Mouse (Mus musculus) heart, postnatal 0 days (tissue): ENCODE results near the gene Tbc1d21. TPM values are rescaled to one million over a fixed set of nuclear protein-coding genes. Genes with fewer than 3 reads are reported as not detected.

Source experiments
- ATAC-seq: fragments of 200-750 bp; cut with Nextera tagmentation; 2 replicates; pipeline ENCODE4 v1.8.0; 2017; ENCODE audit warnings: low read depth, moderate number of reproducible peaks, moderate library complexity; ENCODE audit not compliant: insufficient read depth
- DNase-seq: peaks from one replicate; pipeline ENCODE4 v3.0.0-alpha.2; 2016; ENCODE audit warnings: low spot score
- H3K27ac ChIP-seq: fragments of 300-500 bp; sonication (generic); 2 replicates; pipeline ENCODE4 v1.5.1; 2014; ENCODE audit warnings: low read depth, mild to moderate bottlenecking
- H3K27me3 ChIP-seq: fragments of 300-500 bp; sonication (generic); 2 replicates; pipeline ENCODE4 v1.6.1; 2014; ENCODE audit warnings: low read length, mixed read lengths; ENCODE audit not compliant: control insufficient read depth, insufficient read depth
- H3K36me3 ChIP-seq: fragments of 300-500 bp; sonication (generic); replicated peaks from 2 replicates; pipeline ENCODE4 v1.6.1; 2014; ENCODE audit warnings: low read length, mixed read lengths; ENCODE audit not compliant: control insufficient read depth, insufficient read depth
- H3K4me1 ChIP-seq: fragments of 300-500 bp; sonication (generic); 2 replicates; pipeline ENCODE4 v1.6.1; 2014; ENCODE audit warnings: antibody characterized with exemption; ENCODE audit not compliant: control insufficient read depth, insufficient read depth
- H3K4me2 ChIP-seq: fragments of 300-500 bp; sonication (generic); 2 replicates; pipeline ENCODE4 v1.6.1; 2014; ENCODE audit warnings: low read depth, mild to moderate bottlenecking, low read length, moderate library complexity
- H3K4me3 ChIP-seq: fragments of 300-500 bp; sonication (generic); 2 replicates; pipeline ENCODE4 v1.5.1; 2014; ENCODE audit warnings: low read depth, low read length
- H3K9ac ChIP-seq: fragments of 300-500 bp; sonication (generic); replicated peaks from 2 replicates; pipeline ENCODE4 v1.6.1; 2014; ENCODE audit warnings: low read depth, low read length, mixed read lengths
- H3K9me3 ChIP-seq: fragments of 300-500 bp; sonication (generic); replicated peaks from 2 replicates; pipeline ENCODE4 v1.6.1; 2016; ENCODE audit warnings: low read length; ENCODE audit not compliant: control insufficient read depth
- CTCF ChIP-seq: IDR thresholded peaks from 2 replicates; pipeline ENCODE4 v1.5.1; 2016; ENCODE audit warnings: antibody characterized with exemption, control low read depth, low read depth
- EP300 ChIP-seq: IDR thresholded peaks from 2 replicates; pipeline ENCODE4 v1.6.1; 2016; ENCODE audit warnings: antibody characterized with exemption, low read depth
- WGBS: fragments of 180-500 bp; shearing (Covaris S2); extraction: QIAGEN DNeasy Blood & Tissue Kit; methylation state at CpG from one replicate; pipeline ENCODE4 v1.1.7; 2014; 5-methylcytosine and 5-hydroxymethylcytosine counted together
- polyA plus RNA-seq: library from polyadenylated mRNA; unstranded; fragments of >200 nt; fragmentation: Nextera tagmentation; extraction: Ambion mirVana; gene quantifications from 2 replicates; pipeline ENCODE4 v1.2.1, GENCODE M21; 2015
- total RNA-seq: library from RNA; depleted of rRNA; stranded (reverse); fragments of >200 nt; gene quantifications from 2 replicates; pipeline ENCODE4 v1.2.3, GENCODE M21; 2014; ENCODE audit warnings: low replicate concordance

Tbc1d21 gene
- total and polyA plus RNA-seq, 2 experiments from 2014 or later = not detected

- no peak overlapping the region for H3K9ac ChIP-seq
- no peaks in the 10 kb centered on the region for H3K4me1 ChIP-seq
- TF ChIP-seq EP300 = no peak
- TF ChIP-seq CTCF = no peak
- no peaks in the 10 kb centered on the region for H3K9me3 ChIP-seq
- no peak overlapping the region for H3K4me2 ChIP-seq
- H3K36me3 ChIP-seq = no peaks in the 10 kb centered on the region
- ATAC-seq (no peak), DNase-seq (no peak)
- 32% methylated on average over 6 of the region's 6 CpGs for WGBS
- H3K27me3 ChIP-seq = no peaks in the 10 kb centered on the region
- no peak overlapping the region for H3K27ac ChIP-seq
- H3K4me3 ChIP-seq = no peak overlapping the region
Observed at GRCm38 (mm10) chr9:58355262-58356050, 14.8 kb downstream of the Tbc1d21 start.

DNA sequence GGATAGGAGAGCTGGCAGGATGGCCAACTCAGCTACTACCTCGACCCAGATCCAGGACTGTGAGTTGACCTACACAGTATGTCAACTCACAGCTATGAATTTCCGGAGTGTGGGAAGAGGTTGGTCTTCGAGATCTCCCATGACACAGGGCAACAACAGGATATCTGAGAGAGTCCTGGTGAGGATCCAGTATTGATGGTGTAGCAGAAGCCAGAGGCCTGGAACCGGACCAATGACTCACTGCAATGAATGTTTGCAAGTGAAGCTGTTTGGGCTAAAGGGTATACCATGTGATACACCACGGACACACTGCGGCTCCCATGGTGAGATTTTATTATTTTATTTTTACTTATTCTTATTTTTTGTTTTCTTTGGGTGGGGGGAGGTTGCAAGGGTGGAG lies 15.6 kb downstream of the Tbc1d21 start:
- no peak for TF ChIP-seq EP300
- no peak for TF ChIP-seq CTCF
- Histone ChIP-seq H3K4me3 (no peak overlapping the region), H3K27ac (no peak overlapping the region), H3K4me2 (no peak overlapping the region), H3K4me1 (no peaks in the 10 kb centered on the region), H3K36me3 (no peaks in the 10 kb centered on the region), H3K9me3 (no peaks in the 10 kb centered on the region), H3K9ac (no peak overlapping the region), H3K27me3 (no peaks in the 10 kb centered on the region)
- ATAC-seq (no peak), DNase-seq (no peak)
- 76% methylated on average over 6 of the region's 6 CpGs for WGBS

DNA sequence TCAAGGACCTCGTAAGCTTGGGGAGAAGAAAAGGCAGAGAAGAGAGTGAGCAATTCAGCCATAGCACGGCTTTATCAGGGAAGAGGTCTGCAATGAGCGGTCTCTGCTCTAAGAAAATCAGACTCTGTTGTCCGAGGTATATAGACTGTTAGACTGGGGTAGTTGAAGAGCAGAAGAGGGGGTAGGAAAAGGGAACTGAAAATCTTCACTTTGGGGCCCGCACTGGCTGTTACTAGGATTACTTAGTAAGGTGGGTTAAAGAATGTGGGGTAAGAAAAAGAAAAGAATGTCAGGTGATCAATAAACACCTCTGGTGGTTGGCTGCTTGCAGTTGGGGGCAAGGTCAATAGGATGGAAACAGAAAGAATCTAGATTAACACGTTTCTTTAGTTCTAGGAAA lies 17.0 kb downstream of the Tbc1d21 start:
- H3K9ac ChIP-seq = no peak overlapping the region
- WGBS = 81% methylated on average over 6 of the region's 6 CpGs
- H3K4me2 ChIP-seq = no peak overlapping the region
- H3K4me3 ChIP-seq = no peak overlapping the region
- DNase-seq = no peak
- no peak overlapping the region for H3K27ac ChIP-seq
- no peaks in the 10 kb centered on the region for H3K9me3 ChIP-seq
- ATAC-seq = no peak
- H3K4me1 ChIP-seq = no peaks in the 10 kb centered on the region
- TF ChIP-seq EP300 = no peak
- no peak for TF ChIP-seq CTCF
- no peaks in the 10 kb centered on the region for H3K27me3 ChIP-seq
- H3K36me3 ChIP-seq = no peaks in the 10 kb centered on the region

- H3K9me3 ChIP-seq = no peaks in the 10 kb centered on the region
- TF ChIP-seq EP300 = no peak
- TF ChIP-seq CTCF = no peak
- no peaks in the 10 kb centered on the region for H3K36me3 ChIP-seq
- H3K27ac ChIP-seq = no peak overlapping the region
- H3K9ac ChIP-seq = no peak overlapping the region
- no peak for ATAC-seq
- no peaks in the 10 kb centered on the region for H3K27me3 ChIP-seq
- no peak for DNase-seq
- no peak overlapping the region for H3K4me2 ChIP-seq
- 71% methylated on average over 6 of the region's 6 CpGs for WGBS
- H3K4me1 ChIP-seq = no peaks in the 10 kb centered on the region
- no peak overlapping the region for H3K4me3 ChIP-seq
Observed at GRCm38 (mm10) chr9:58347795-58348194, 22.5 kb downstream of the Tbc1d21 start.

- H3K4me2 ChIP-seq = no peak overlapping the region
- H3K36me3 ChIP-seq = no peaks in the 10 kb centered on the region
- H3K27me3 ChIP-seq = no peaks in the 10 kb centered on the region
- TF ChIP-seq CTCF (no peak), EP300 (no peak)
- H3K27ac ChIP-seq = no peak overlapping the region
- 0 out of 2 replicates have a peak, but pooled peaks cover 4% of the 10 kb centered on the region for H3K9me3 ChIP-seq
- DNase-seq = no peak
- no peak overlapping the region for H3K4me3 ChIP-seq
- 24% methylated on average over 10 of the region's 10 CpGs for WGBS
- no peaks in the 10 kb centered on the region for H3K4me1 ChIP-seq
- no peak for ATAC-seq
- H3K9ac ChIP-seq = no peak overlapping the region
Observed at GRCm38 (mm10) chr9:58346498-58346897, 23.8 kb downstream of the Tbc1d21 start.

DNA sequence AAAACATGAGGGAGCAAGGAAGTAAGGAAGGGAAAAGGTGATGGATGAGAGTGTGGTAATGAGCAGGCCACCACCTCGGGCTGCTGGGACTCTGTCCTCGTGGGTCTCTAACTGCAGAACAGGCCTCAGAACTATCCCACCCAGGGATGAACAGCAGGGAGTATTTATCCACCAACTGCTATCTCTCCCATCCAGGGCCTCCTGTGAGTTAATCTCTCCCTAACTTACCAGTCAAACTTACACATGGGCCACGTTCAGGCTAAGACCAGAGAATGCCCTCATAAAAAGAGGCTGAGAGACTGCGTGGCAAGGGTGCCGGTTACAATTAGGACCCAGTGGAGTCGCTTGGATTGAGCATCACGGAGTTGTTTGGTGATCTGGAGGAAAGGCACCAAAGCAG lies 24.3 kb downstream of the Tbc1d21 start:
- H3K27me3 ChIP-seq = no peaks in the 10 kb centered on the region
- H3K9me3 ChIP-seq = 0 out of 2 replicates have a peak, but pooled peaks cover 4% of the 10 kb centered on the region
- no peak overlapping the region for H3K9ac ChIP-seq
- H3K4me1 ChIP-seq = no peaks in the 10 kb centered on the region
- 52% methylated on average over 7 of the region's 7 CpGs for WGBS
- no peak for DNase-seq
- H3K4me3 ChIP-seq = no peak overlapping the region
- no peak for TF ChIP-seq EP300
- TF ChIP-seq CTCF = no peak
- H3K4me2 ChIP-seq = no peak overlapping the region
- no peak overlapping the region for H3K27ac ChIP-seq
- no peaks in the 10 kb centered on the region for H3K36me3 ChIP-seq
- ATAC-seq = no peak
